Mouse (Mus musculus): ENCODE measurements around the gene Xirp2. TPM values are rescaled to one million over a fixed set of nuclear protein-coding genes. Genes with fewer than 3 reads are reported as not detected.
A peak's percentile ranks its signal among the peaks of the same experiment; 100 is the strongest.

Xirp2 gene
- polyA plus RNA-seq, 1 experiment from 2014 or later: not detected

DNA sequence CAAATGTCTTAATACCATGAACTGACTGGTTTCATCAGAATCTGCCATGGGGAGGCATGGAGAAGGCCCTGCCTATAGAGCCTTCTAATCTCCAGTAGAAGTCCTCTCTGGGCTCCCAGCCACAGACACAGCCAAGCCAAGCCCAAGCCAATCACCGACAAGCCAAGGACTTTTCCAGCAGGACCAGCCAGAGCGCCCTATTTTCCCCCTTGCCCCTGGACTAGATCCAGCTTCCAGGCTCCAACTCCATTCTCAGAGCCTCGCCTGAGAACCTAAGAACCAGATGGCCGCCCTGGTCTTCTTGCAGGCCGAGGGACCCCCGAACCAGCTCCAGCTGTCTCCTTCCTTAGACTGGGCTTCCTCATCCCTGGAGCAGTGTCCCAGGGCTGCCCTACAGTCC lies 93.6 kb downstream of the Xirp2 start:
- WGBS: 92% methylated on average over 6 of the region's 6 CpGs
- H3K4me3 ChIP-seq (ENCODE audit: low read length): no peak overlapping the region
- no peaks in the 10 kb centered on the region for H3K4me1 ChIP-seq (ENCODE audit: insufficient read depth, low read length)
- no peak overlapping the region for H3K27ac ChIP-seq (ENCODE audit: low read length)
- no peak for ATAC-seq (ENCODE audit: low FRiP score, low TSS enrichment)
- no peaks in the 10 kb centered on the region for H3K36me3 ChIP-seq (ENCODE audit: insufficient read depth, low read length)
- H3K4me2 ChIP-seq (replicated peaks; ENCODE audit: low read depth, low read length): no peak overlapping the region
- H3K9me3 ChIP-seq (ENCODE audit: low read length): no peaks in the 10 kb centered on the region
- H3K27me3 ChIP-seq (ENCODE audit: insufficient read depth, low read length): no peaks in the 10 kb centered on the region
- no peak overlapping the region for H3K9ac ChIP-seq (replicated peaks; ENCODE audit: low read length)

DNA sequence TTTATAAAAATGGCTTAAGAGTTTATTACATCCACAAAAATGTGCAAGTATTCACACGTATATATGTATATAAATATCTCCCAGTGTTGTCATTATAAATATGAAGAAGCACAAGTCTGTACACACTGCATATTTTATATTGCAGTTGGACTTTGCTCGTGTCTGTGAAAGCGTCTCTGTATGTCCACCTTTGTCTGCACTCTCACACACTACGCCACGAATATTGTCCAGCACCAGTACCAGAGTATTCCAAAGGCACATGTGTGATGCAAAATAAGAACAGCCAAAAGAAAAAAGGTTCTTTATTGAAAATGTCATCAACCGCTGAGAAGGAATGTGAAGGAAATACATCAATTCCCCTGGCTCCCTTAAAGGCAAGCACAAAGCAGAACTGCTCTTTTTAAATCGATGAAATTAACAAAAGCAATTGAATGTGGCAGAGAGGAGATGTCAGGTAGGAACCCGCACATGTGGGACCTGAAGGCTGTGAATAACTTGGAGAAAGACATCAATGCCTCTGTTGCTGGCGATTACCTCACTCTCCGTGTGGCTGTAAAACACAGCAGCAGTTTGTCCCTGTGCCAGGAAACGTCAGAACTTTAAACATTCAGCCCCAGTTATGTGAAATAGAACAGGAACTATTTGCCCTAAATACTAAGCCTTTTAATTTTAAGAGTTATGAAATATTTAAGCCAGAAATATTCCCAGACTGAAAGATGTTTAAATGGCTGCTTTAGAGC lies 96.3 kb downstream of the Xirp2 start:
- no peaks in the 10 kb centered on the region for H3K27me3 ChIP-seq (ENCODE audit: insufficient read depth, low read length)
- H3K4me2 ChIP-seq (replicated peaks; ENCODE audit: low read depth, low read length): no peak overlapping the region
- no peak overlapping the region for H3K9ac ChIP-seq (replicated peaks; ENCODE audit: low read length)
- 64% methylated on average over 11 of the region's 11 CpGs for WGBS
- no peaks in the 10 kb centered on the region for H3K4me1 ChIP-seq (ENCODE audit: insufficient read depth, low read length)
- no peaks in the 10 kb centered on the region for H3K9me3 ChIP-seq (ENCODE audit: low read length)
- no peak overlapping the region for H3K27ac ChIP-seq (ENCODE audit: low read length)
- ATAC-seq (ENCODE audit: low FRiP score, low TSS enrichment): no peak
- no peaks in the 10 kb centered on the region for H3K36me3 ChIP-seq (ENCODE audit: insufficient read depth, low read length)
- no peak overlapping the region for H3K4me3 ChIP-seq (ENCODE audit: low read length)

DNA sequence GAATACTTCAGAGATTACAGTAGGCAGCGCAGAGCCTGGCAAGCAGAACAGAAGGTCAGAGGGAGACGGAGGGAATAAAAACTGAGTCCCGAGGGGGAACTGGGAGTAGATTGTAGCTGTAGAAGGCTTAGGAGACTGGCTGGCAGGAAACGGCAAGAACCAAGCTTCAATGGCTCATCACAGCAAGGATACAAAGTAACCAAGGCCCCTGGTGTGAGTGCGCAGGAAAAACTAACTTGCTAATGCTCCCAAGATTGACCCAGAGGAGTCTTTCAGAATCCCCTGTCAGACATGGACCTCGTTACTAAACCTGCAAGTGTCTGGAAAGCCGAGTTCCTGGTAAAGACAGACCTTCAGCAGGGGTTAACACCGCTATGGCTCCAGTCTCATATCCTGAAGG lies 98.6 kb downstream of the Xirp2 start:
- Histone ChIP-seq H3K4me2 (replicated peaks; ENCODE audit: low read depth, low read length) (no peak overlapping the region), H3K9me3 (ENCODE audit: low read length) (no peaks in the 10 kb centered on the region), H3K27me3 (ENCODE audit: insufficient read depth, low read length) (no peaks in the 10 kb centered on the region), H3K27ac (ENCODE audit: low read length) (no peak overlapping the region), H3K36me3 (ENCODE audit: insufficient read depth, low read length) (no peaks in the 10 kb centered on the region), H3K4me3 (ENCODE audit: low read length) (no peak overlapping the region), H3K4me1 (ENCODE audit: insufficient read depth, low read length) (no peaks in the 10 kb centered on the region), H3K9ac (replicated peaks; ENCODE audit: low read length) (no peak overlapping the region)
- ATAC-seq (ENCODE audit: low FRiP score, low TSS enrichment): no peak
- 74% methylated on average over 8 of the region's 8 CpGs for WGBS

DNA sequence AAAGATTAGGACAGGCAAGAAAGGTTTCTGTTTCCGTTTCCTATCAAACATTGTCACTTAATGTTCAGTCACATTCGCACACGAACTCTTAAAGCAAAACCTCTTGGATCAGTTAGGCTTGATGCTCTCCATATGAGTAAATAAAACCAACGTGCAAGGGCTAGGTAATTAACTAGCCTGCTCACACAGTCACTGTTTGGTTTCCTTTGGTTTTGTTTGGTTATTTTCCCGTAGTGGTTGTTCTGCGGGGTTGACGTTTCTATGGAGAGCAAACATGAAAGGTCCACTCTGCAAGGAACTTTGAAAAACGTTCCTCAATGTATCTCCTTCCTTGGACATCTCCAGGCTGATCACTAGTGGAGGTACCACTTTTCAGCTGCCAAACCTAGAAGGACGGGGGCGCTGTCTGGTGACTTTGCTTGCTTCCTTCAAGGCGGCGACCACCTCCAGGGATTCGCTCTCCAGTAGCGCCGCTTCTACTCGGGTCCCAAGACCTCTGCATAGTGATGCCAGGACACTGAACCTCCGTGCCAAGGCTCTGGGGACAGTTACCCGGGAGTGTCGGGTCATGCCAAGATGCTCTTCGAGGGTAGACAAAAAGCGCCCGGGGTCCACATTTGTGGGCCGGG lies 119.2 kb downstream of the Xirp2 start:
- H3K27me3 ChIP-seq (ENCODE audit: insufficient read depth, low read length): peaks cover 8% of the 10 kb centered on the region; the same call in 1 of the 2 replicates
- peak overlapping the region; percentile 44; the same call in 1 of the 2 replicates for H3K9ac ChIP-seq (replicated peaks; ENCODE audit: low read length)
- 4% methylated on average over 23 of the region's 23 CpGs for WGBS
- H3K4me2 ChIP-seq (replicated peaks; ENCODE audit: low read depth, low read length): peak overlapping the region; percentile 92
- peaks cover 17% of the 10 kb centered on the region for H3K4me1 ChIP-seq (ENCODE audit: insufficient read depth, low read length)
- ATAC-seq (ENCODE audit: low FRiP score, low TSS enrichment): peak; percentile 87
- no peak overlapping the region for H3K27ac ChIP-seq (ENCODE audit: low read length)
- no peaks in the 10 kb centered on the region for H3K9me3 ChIP-seq (ENCODE audit: low read length)
- no peaks in the 10 kb centered on the region for H3K36me3 ChIP-seq (ENCODE audit: insufficient read depth, low read length)
- H3K4me3 ChIP-seq (ENCODE audit: low read length): peak overlapping the region; percentile 70

DNA sequence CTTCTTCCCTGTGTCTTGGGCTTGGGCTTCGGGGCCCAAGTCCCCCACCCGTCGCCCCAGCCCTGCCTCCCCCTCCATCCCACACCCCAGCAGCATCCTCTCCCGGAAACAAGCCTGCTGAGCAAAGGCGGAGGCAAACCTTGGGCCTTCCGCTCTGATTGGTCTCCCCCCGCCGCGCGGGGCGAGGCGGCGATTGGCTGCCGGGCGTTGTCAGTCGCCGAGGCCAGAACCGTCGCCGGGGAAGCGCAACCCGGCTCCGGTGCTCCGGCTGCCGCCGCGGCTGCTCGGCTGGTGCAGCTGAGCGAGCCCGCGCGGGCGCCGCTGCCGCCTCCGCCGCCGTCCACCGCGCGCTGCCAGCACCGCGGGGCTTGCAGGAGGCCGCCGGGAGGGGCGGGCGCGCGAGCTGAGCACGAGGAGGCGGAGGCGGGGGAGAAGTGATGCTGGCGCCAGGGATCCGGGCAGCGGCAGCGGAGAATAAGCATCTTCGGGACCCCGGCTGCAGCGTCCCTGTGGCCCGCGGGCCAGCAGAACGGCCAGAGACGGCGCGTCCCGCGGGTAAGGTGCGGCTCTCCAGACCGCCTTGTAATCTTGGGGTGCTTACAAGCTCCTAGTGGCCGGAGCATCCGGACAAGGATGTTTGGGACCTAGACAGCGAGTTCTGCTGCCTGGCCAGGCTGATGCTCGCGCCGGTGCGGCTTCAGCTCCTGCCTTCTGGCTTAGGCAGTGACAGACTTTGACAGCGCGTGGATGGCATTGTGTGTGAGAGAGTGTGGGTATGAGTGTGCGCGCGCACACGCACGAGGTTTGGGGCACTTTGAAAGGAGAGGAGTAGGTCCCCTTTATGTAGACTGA lies 119.9 kb downstream of the Xirp2 start, which contains the start of gene B3galt1:
Gene B3galt1 (plus strand): TSS at position 392 of the 852 bp plus-strand sequence.
- Histone ChIP-seq H3K4me2 (replicated peaks; ENCODE audit: low read depth, low read length) (peak within 1 kb of the TSS; percentile 92), H3K9ac (replicated peaks; ENCODE audit: low read length) (peak within 1 kb of the TSS; percentile 71), H3K36me3 (ENCODE audit: insufficient read depth, low read length) (no peaks in the 10 kb centered on the region), H3K27me3 (ENCODE audit: insufficient read depth, low read length) (peaks cover 8% of the 10 kb centered on the region; the same call in 1 of the 2 replicates), H3K27ac (ENCODE audit: low read length) (no peak within 1 kb of the TSS), H3K4me3 (ENCODE audit: low read length) (peak within 1 kb of the TSS; percentile 70), H3K4me1 (ENCODE audit: insufficient read depth, low read length) (peaks cover 17% of the 10 kb centered on the region), H3K9me3 (ENCODE audit: low read length) (no peaks in the 10 kb centered on the region)
- ATAC-seq (ENCODE audit: low FRiP score, low TSS enrichment): peak; percentile 97
- WGBS: under 1% methylated on average over 81 of the region's 83 CpGs

DNA sequence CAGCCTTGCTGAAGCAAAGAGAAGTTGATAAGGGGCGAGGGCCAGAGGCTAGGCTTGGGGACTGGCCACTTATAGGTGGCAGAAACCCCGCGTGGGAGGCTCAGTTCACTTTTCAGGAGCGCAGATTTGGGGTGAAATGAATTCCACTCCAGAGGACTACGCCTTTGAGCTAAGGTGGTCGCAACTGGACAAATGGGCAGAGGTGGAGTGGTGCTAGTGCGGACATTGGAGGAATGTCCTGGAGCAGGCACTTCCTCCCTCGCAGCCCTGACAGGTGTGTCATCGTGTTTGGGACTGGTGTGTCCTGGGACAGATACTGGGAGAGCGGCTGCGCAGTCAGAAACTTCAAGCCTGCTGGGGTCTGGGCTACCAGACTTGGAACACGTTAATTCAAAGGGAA lies 120.8 kb downstream of the Xirp2 start:
- H3K36me3 ChIP-seq (ENCODE audit: insufficient read depth, low read length): no peaks in the 10 kb centered on the region
- H3K4me1 ChIP-seq (ENCODE audit: insufficient read depth, low read length): peaks cover 17% of the 10 kb centered on the region
- peak overlapping the region; percentile 70 for H3K4me3 ChIP-seq (ENCODE audit: low read length)
- H3K27me3 ChIP-seq (ENCODE audit: insufficient read depth, low read length): peaks cover 8% of the 10 kb centered on the region; the same call in 1 of the 2 replicates
- H3K27ac ChIP-seq (ENCODE audit: low read length): no peak overlapping the region
- peak overlapping the region; percentile 71 for H3K9ac ChIP-seq (replicated peaks; ENCODE audit: low read length)
- no peaks in the 10 kb centered on the region for H3K9me3 ChIP-seq (ENCODE audit: low read length)
- peak overlapping the region; percentile 92 for H3K4me2 ChIP-seq (replicated peaks; ENCODE audit: low read depth, low read length)
- ATAC-seq (ENCODE audit: low FRiP score, low TSS enrichment): 0 out of 2 replicates have a peak, but pooled peaks have one; percentile 16
- WGBS: under 1% methylated on average over 12 of the region's 12 CpGs

DNA sequence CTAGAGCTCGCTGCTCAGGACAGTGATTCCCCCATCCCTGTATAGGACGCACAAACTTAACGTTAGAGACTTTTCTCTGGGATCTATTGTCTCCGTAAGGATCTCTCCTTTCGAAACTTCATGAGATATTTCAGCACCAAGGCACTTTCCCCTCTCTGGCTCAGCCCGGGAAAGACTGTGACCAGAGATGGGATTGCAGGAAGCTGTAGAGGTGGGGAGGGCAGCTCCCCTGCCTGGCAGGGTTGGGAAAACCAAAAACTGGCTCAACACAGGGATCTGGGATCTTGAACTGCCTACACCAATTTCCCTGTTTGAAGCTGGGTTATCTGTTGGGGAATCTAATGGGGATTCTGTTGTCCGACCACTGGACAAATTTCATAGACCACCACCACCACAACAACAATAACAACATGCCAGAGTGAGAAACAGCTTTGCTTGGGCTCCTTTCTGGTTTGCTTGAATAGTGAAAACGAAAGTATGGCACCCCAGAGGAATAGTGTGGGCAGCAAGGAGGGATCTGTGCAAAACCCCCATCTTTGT lies 121.4 kb downstream of the Xirp2 start:
- Histone ChIP-seq H3K9ac (replicated peaks; ENCODE audit: low read length) (no peak overlapping the region), H3K4me2 (replicated peaks; ENCODE audit: low read depth, low read length) (peak overlapping the region; percentile 92), H3K36me3 (ENCODE audit: insufficient read depth, low read length) (no peaks in the 10 kb centered on the region), H3K4me3 (ENCODE audit: low read length) (peak overlapping the region; percentile 70), H3K27ac (ENCODE audit: low read length) (no peak overlapping the region), H3K27me3 (ENCODE audit: insufficient read depth, low read length) (peaks cover 8% of the 10 kb centered on the region; the same call in 1 of the 2 replicates), H3K9me3 (ENCODE audit: low read length) (no peaks in the 10 kb centered on the region), H3K4me1 (ENCODE audit: insufficient read depth, low read length) (peaks cover 17% of the 10 kb centered on the region)
- WGBS: 15% methylated on average over 8 of the region's 8 CpGs
- ATAC-seq (ENCODE audit: low FRiP score, low TSS enrichment): no peak

Other genes starting within 250 kb of the Xirp2 start
- not detected in 2 replicates for gene Gm21830, start 32.3 kb upstream of the Xirp2 start, polyA plus RNA-seq (2015; fragmentation: Nextera tagmentation; extraction: Ambion mirVana)
- gene Gm26727, start 12.8 kb upstream of the Xirp2 start, polyA plus RNA-seq (2015; fragmentation: Nextera tagmentation; extraction: Ambion mirVana): not detected in 2 replicates
- 4.9 and 7.4 TPM in 2 replicates for gene B3galt1, start 119.9 kb downstream of the Xirp2 start, polyA plus RNA-seq (2015; fragmentation: Nextera tagmentation; extraction: Ambion mirVana)

Measured in kidney, embryonic 16.5 days (tissue).